In genomic region chr9:54687246-54688236, GRCm38 (mm10) we compare ENCODE assay signal across 21 mouse cellular contexts. TPM values are rescaled to one million over a fixed set of nuclear protein-coding genes. Genes with fewer than 3 reads are reported as not detected.
DNase-seq lines count a peak whose midpoint lies in the region; ATAC-seq lines count a peak whose summit lies in the region.
"Had no signal": no experiment of that assay in that cellular context is flagged by ENCODE, and none has a peak within 500 bp of the region (broad histone marks: within the 10 kb centered on the region; RNA-seq: fewer than 3 reads in every experiment).

No protein-coding gene starts in this region.

- H3K27me3 ChIP-seq in hindbrain, embryonic 10.5 days (ENCODE audit: insufficient read depth, poor library complexity, severe bottlenecking), result peaks cover 13% of the 10 kb centered on the region
- no peaks in the 10 kb centered on the region for H3K27me3 ChIP-seq in hindbrain, embryonic 12.5 days

- no peaks in the 10 kb centered on the region for H3K9me3 ChIP-seq in hindbrain, embryonic 10.5 days
- H3K9me3 ChIP-seq in hindbrain, embryonic 12.5 days (replicated peaks), result no peaks in the 10 kb centered on the region
- H3K9me3 ChIP-seq: embryonic facial prominence, embryonic 10.5 days had no signal

- H3K36me3 ChIP-seq in hindbrain, embryonic 10.5 days, result no peaks in the 10 kb centered on the region
- H3K36me3 ChIP-seq in hindbrain, embryonic 12.5 days, result no peaks in the 10 kb centered on the region
- H3K36me3 ChIP-seq: embryonic facial prominence, embryonic 10.5 days had no signal

- ATAC-seq in hindbrain, embryonic 12.5 days (ENCODE audit: low FRiP score), result no peak
- ATAC-seq: forebrain, embryonic 16.5 days; midbrain, embryonic 16.5 days had no signal

- no peak overlapping the region for H3K9ac ChIP-seq in hindbrain, embryonic 12.5 days

- 65% methylated on average over 14 of the region's 14 CpGs for WGBS in hindbrain, embryonic 10.5 days
- WGBS in hindbrain, embryonic 12.5 days, result 62% methylated on average over 14 of the region's 14 CpGs

- DNase-seq in hindbrain, embryonic 10.5 days (ENCODE audit: low spot score), result no peak
- DNase-seq in kidney, postnatal 36 days, result peak; percentile 25 to 62
- no peak for DNase-seq in kidney, postnatal 4 days
- peak; percentile 70 for DNase-seq in right cerebral cortex, postnatal 14 days
- DNase-seq in right cerebral cortex, postnatal 4 days, result no peak
- peak; percentile 65 for DNase-seq in layer of hippocampus, adult 9-11 months
- no peak for DNase-seq in adrenal gland, postnatal 36 days
- DNase-seq: adrenal gland, postnatal 14 days; cerebellum, adult 9-10 months; gastrocnemius, postnatal 10 days; lung, postnatal 4 days; thymus, postnatal 4 days had no signal

- H3K4me2 ChIP-seq in hindbrain, embryonic 12.5 days (replicated peaks), result no peak overlapping the region
- H3K4me2 ChIP-seq: heart, embryonic 11.5 days had no signal

- peak overlapping the region; percentile 59; the same call in 1 of the 2 replicates for H3K27ac ChIP-seq in hindbrain, embryonic 10.5 days
- H3K27ac ChIP-seq in hindbrain, embryonic 12.5 days, result no peak overlapping the region
- H3K27ac ChIP-seq: embryonic facial prominence, embryonic 10.5 days had no signal

- peaks cover 19% of the 10 kb centered on the region for H3K4me1 ChIP-seq in hindbrain, embryonic 10.5 days (replicated peaks)
- no peaks in the 10 kb centered on the region for H3K4me1 ChIP-seq in hindbrain, embryonic 12.5 days

- no peak overlapping the region for H3K4me3 ChIP-seq in hindbrain, embryonic 10.5 days
- H3K4me3 ChIP-seq in hindbrain, embryonic 12.5 days, result no peak overlapping the region
- H3K4me3 ChIP-seq: embryonic facial prominence, embryonic 10.5 days; myocyte had no signal

RNA-seq across cellular contexts. Expression of gene Dnaja4, which starts 11.1 kb away (rescaled TPM):
- 4.5 and 4.7 TPM in 2 replicates for polyA plus RNA-seq in hindbrain, embryonic 10.5 days (2016; fragmentation: Nextera tagmentation; extraction: Ambion mirVana)
- 7.1 and 7.5 TPM in 2 replicates for polyA plus RNA-seq in hindbrain, embryonic 12.5 days (2016; fragmentation: Nextera tagmentation; extraction: Ambion mirVana)
- total RNA-seq in adrenal gland, postnatal 36 days (2021), result 10 to 100 TPM; 17.7 to 24.3 TPM

RNA-seq across cellular contexts. Expression of gene Acsbg1, which starts 25.9 kb away (rescaled TPM):
- polyA plus RNA-seq in hindbrain, embryonic 10.5 days (2016; fragmentation: Nextera tagmentation; extraction: Ambion mirVana), result 7.2 and 8.7 TPM in 2 replicates
- 6.0 and 6.2 TPM in 2 replicates for polyA plus RNA-seq in hindbrain, embryonic 12.5 days (2016; fragmentation: Nextera tagmentation; extraction: Ambion mirVana)
- 100 to 1,000 TPM; 105 to 213 TPM for total RNA-seq in adrenal gland, postnatal 36 days (2021)
- total RNA-seq: common myeloid progenitor, adult 5-6 weeks; granulocyte monocyte progenitor cell, adult 5-6 weeks; megakaryocyte-erythroid progenitor cell, adult 5-6 weeks had no signal

RNA-seq across cellular contexts. Expression of gene Wdr61, which starts 46.8 kb away (rescaled TPM):
- polyA plus RNA-seq in hindbrain, embryonic 10.5 days (2016; fragmentation: Nextera tagmentation; extraction: Ambion mirVana), result 150 and 174 TPM in 2 replicates
- polyA plus RNA-seq in hindbrain, embryonic 12.5 days (2016; fragmentation: Nextera tagmentation; extraction: Ambion mirVana), result 117 and 128 TPM in 2 replicates
- total RNA-seq in adrenal gland, postnatal 36 days (2021), result 10 to 100 TPM; 67.6 to 72.7 TPM

Comparison
In these comparisons a context has a peak if more than half of its experiments do, and no peak if none do; other contexts are left out.
1. DNase-seq: peak in kidney, postnatal 36 days (2 of 2), right cerebral cortex, postnatal 14 days (single experiment) and layer of hippocampus, adult 9-11 months (single experiment); none in hindbrain, embryonic 10.5 days (single experiment), kidney, postnatal 4 days (0 of 2), right cerebral cortex, postnatal 4 days (single experiment) and adrenal gland, postnatal 36 days (0 of 2).